Mouse (Mus musculus): Measurements from ENCODE around the gene P2rx4. TPM values are rescaled to one million over a fixed set of nuclear protein-coding genes. Genes with fewer than 3 reads are reported as not detected.

P2rx4 gene
- polyA plus RNA-seq, 1 experiment from 2014 or later: 25.6 TPM

GRCm38 (mm10) chr5:122687391-122687790 is 20.0 kb upstream of the P2rx4 start:
- no peaks in the 10 kb centered on the region for H3K36me3 ChIP-seq
- ATAC-seq: no peak

GRCm38 (mm10) chr5:122689153-122689552 is 18.2 kb upstream of the P2rx4 start:
- Histone ChIP-seq H3K27ac (no peak overlapping the region), H3K4me3 (no peak overlapping the region), H3K36me3 (no peaks in the 10 kb centered on the region), H3K27me3 (replicated peaks) (no peaks in the 10 kb centered on the region), H3K4me1 (peaks cover 18% of the 10 kb centered on the region), H3K9ac (no peak overlapping the region), H3K4me2 (no peak overlapping the region), H3K9me3 (replicated peaks) (no peaks in the 10 kb centered on the region)
- WGBS (ENCODE audit: insufficient replicate concordance): 76% methylated on average over 7 of the region's 7 CpGs
- no peak for ATAC-seq

More at GRCm38 (mm10) chr5:122687391-122687790, 20.0 kb upstream of the P2rx4 start:
- no peaks in the 10 kb centered on the region for H3K9me3 ChIP-seq (replicated peaks)
- H3K27me3 ChIP-seq (replicated peaks): no peaks in the 10 kb centered on the region
- no peak overlapping the region for H3K4me2 ChIP-seq
- H3K27ac ChIP-seq: no peak overlapping the region
- no peak overlapping the region for H3K9ac ChIP-seq
- peaks cover 16% of the 10 kb centered on the region for H3K4me1 ChIP-seq
- WGBS (ENCODE audit: insufficient replicate concordance): 67% methylated on average over 4 of the region's 4 CpGs
- no peak overlapping the region for H3K4me3 ChIP-seq

GRCm38 (mm10) chr5:122690486-122690885 is 16.9 kb upstream of the P2rx4 start:
- Histone ChIP-seq H3K9me3 (replicated peaks) (no peaks in the 10 kb centered on the region), H3K27me3 (replicated peaks) (no peaks in the 10 kb centered on the region), H3K9ac (no peak overlapping the region), H3K4me2 (no peak overlapping the region), H3K4me1 (peaks cover 18% of the 10 kb centered on the region), H3K27ac (no peak overlapping the region), H3K36me3 (no peaks in the 10 kb centered on the region), H3K4me3 (no peak overlapping the region)
- ATAC-seq: no peak
- 66% methylated on average over 6 of the region's 6 CpGs for WGBS (ENCODE audit: insufficient replicate concordance)

GRCm38 (mm10) chr5:122693431-122694207 is 13.7 kb upstream of the P2rx4 start:
- no peaks in the 10 kb centered on the region for H3K27me3 ChIP-seq (replicated peaks)
- ATAC-seq: no peak
- no peak overlapping the region for H3K27ac ChIP-seq
- WGBS (ENCODE audit: insufficient replicate concordance): 64% methylated on average over 13 of the region's 13 CpGs
- no peak overlapping the region for H3K4me2 ChIP-seq
- H3K9me3 ChIP-seq (replicated peaks): no peaks in the 10 kb centered on the region
- no peak overlapping the region for H3K4me3 ChIP-seq
- H3K36me3 ChIP-seq: no peaks in the 10 kb centered on the region
- peaks cover 31% of the 10 kb centered on the region for H3K4me1 ChIP-seq
- no peak overlapping the region for H3K9ac ChIP-seq

- Histone ChIP-seq H3K27ac (no peak overlapping the region), H3K4me2 (no peak overlapping the region), H3K4me3 (no peak overlapping the region), H3K9ac (no peak overlapping the region), H3K27me3 (replicated peaks) (no peaks in the 10 kb centered on the region), H3K4me1 (peaks cover 50% of the 10 kb centered on the region), H3K9me3 (replicated peaks) (no peaks in the 10 kb centered on the region), H3K36me3 (no peaks in the 10 kb centered on the region)
- ATAC-seq: no peak
- WGBS (ENCODE audit: insufficient replicate concordance): 76% methylated on average over 8 of the region's 8 CpGs
These were observed 11.8 kb upstream of the P2rx4 start for GRCm38 (mm10) chr5:122695516-122695915.

- 34% methylated on average over 10 of the region's 10 CpGs for WGBS (ENCODE audit: insufficient replicate concordance)
- no peaks in the 10 kb centered on the region for H3K9me3 ChIP-seq (replicated peaks)
- H3K9ac ChIP-seq: no peak overlapping the region
- H3K4me1 ChIP-seq: peaks cover 66% of the 10 kb centered on the region
- peak overlapping the region; percentile 32 for H3K4me2 ChIP-seq
- no peaks in the 10 kb centered on the region for H3K36me3 ChIP-seq
- H3K4me3 ChIP-seq: no peak overlapping the region
- peak; percentile 22; the same call in 1 of the 2 replicates for ATAC-seq
- no peaks in the 10 kb centered on the region for H3K27me3 ChIP-seq (replicated peaks)
- peak overlapping the region; percentile 61 for H3K27ac ChIP-seq
These were observed 9.2 kb upstream of the P2rx4 start for GRCm38 (mm10) chr5:122698041-122698700.

GRCm38 (mm10) chr5:122698701-122699060 is 8.7 kb upstream of the P2rx4 start:
- no peak overlapping the region for H3K9ac ChIP-seq
- peak overlapping the region; percentile 32 for H3K4me2 ChIP-seq
- peaks cover 66% of the 10 kb centered on the region for H3K4me1 ChIP-seq
- 48% methylated on average over 9 of the region's 9 CpGs for WGBS (ENCODE audit: insufficient replicate concordance)
- H3K9me3 ChIP-seq (replicated peaks): no peaks in the 10 kb centered on the region
- no peaks in the 10 kb centered on the region for H3K36me3 ChIP-seq
- no peaks in the 10 kb centered on the region for H3K27me3 ChIP-seq (replicated peaks)
- no peak overlapping the region for H3K4me3 ChIP-seq
- ATAC-seq: no peak
- no peak overlapping the region; the same call in 1 of the 2 replicates for H3K27ac ChIP-seq

- Histone ChIP-seq H3K27me3 (replicated peaks) (no peaks in the 10 kb centered on the region), H3K9ac (no peak overlapping the region), H3K4me1 (peaks cover 77% of the 10 kb centered on the region), H3K4me2 (peak overlapping the region; percentile 48), H3K27ac (peak overlapping the region; percentile 67), H3K4me3 (no peak overlapping the region), H3K36me3 (no peaks in the 10 kb centered on the region), H3K9me3 (replicated peaks) (no peaks in the 10 kb centered on the region)
- ATAC-seq: peak; percentile 48
- 47% methylated on average over 12 of the region's 12 CpGs for WGBS (ENCODE audit: insufficient replicate concordance)
These were observed 7.1 kb upstream of the P2rx4 start for GRCm38 (mm10) chr5:122700109-122700836.

- Histone ChIP-seq H3K4me3 (no peak overlapping the region), H3K4me1 (peaks cover 77% of the 10 kb centered on the region), H3K27ac (peak overlapping the region; percentile 67), H3K27me3 (replicated peaks) (no peaks in the 10 kb centered on the region), H3K9me3 (replicated peaks) (no peaks in the 10 kb centered on the region), H3K9ac (no peak overlapping the region), H3K4me2 (peak overlapping the region; percentile 48), H3K36me3 (no peaks in the 10 kb centered on the region)
- WGBS (ENCODE audit: insufficient replicate concordance): 25% methylated on average over 5 of the region's 5 CpGs
- peak; percentile 61 for ATAC-seq
These were observed 6.5 kb upstream of the P2rx4 start for GRCm38 (mm10) chr5:122700837-122701212.

GRCm38 (mm10) chr5:122702156-122702555 is 5.2 kb upstream of the P2rx4 start:
- Histone ChIP-seq H3K27me3 (replicated peaks) (no peaks in the 10 kb centered on the region), H3K9me3 (replicated peaks) (no peaks in the 10 kb centered on the region), H3K4me1 (peaks cover 76% of the 10 kb centered on the region), H3K4me3 (no peak overlapping the region), H3K27ac (no peak overlapping the region), H3K4me2 (no peak overlapping the region), H3K9ac (no peak overlapping the region), H3K36me3 (no peaks in the 10 kb centered on the region)
- 80% methylated on average over 6 of the region's 6 CpGs for WGBS (ENCODE audit: insufficient replicate concordance)
- no peak for ATAC-seq

GRCm38 (mm10) chr5:122703574-122703973 is 3.8 kb upstream of the P2rx4 start:
- H3K4me2 ChIP-seq: no peak overlapping the region
- H3K4me1 ChIP-seq: peaks cover 76% of the 10 kb centered on the region
- H3K4me3 ChIP-seq: no peak overlapping the region
- H3K36me3 ChIP-seq: no peaks in the 10 kb centered on the region
- no peak overlapping the region for H3K9ac ChIP-seq
- no peaks in the 10 kb centered on the region for H3K27me3 ChIP-seq (replicated peaks)
- ATAC-seq: no peak
- 59% methylated on average over 2 of the region's 2 CpGs for WGBS (ENCODE audit: insufficient replicate concordance)
- H3K27ac ChIP-seq: no peak overlapping the region
- no peaks in the 10 kb centered on the region for H3K9me3 ChIP-seq (replicated peaks)

- no peak for ATAC-seq
- no peaks in the 10 kb centered on the region for H3K36me3 ChIP-seq
These were observed 2.8 kb upstream of the P2rx4 start for GRCm38 (mm10) chr5:122704571-122704970.

More at GRCm38 (mm10) chr5:122704571-122704970, 2.8 kb upstream of the P2rx4 start:
- H3K27ac ChIP-seq: no peak overlapping the region
- no peak overlapping the region for H3K9ac ChIP-seq
- peaks cover 74% of the 10 kb centered on the region for H3K4me1 ChIP-seq
- no peaks in the 10 kb centered on the region for H3K9me3 ChIP-seq (replicated peaks)
- no peak overlapping the region for H3K4me2 ChIP-seq
- H3K27me3 ChIP-seq (replicated peaks): no peaks in the 10 kb centered on the region
- 60% methylated on average over 4 of the region's 4 CpGs for WGBS (ENCODE audit: insufficient replicate concordance)
- H3K4me3 ChIP-seq: no peak overlapping the region
